ENCODE assay signal across 14 mouse cellular contexts in genomic region chr17:72881804-72882203, GRCm38 (mm10).
"Had no signal": no experiment of that assay in that cellular context is flagged by ENCODE, and none has a peak within 500 bp of the region (broad histone marks: within the 10 kb centered on the region; RNA-seq: fewer than 3 reads in every experiment).

No protein-coding gene starts in this region.

- H3K9me3 ChIP-seq: limb, embryonic 12.5 days; limb, embryonic 15.5 days; liver, embryonic 12.5 days; liver, embryonic 15.5 days had no signal

- H3K4me3 ChIP-seq: limb, embryonic 12.5 days; limb, embryonic 15.5 days; liver, embryonic 12.5 days; liver, embryonic 15.5 days had no signal

- ATAC-seq: liver, embryonic 12.5 days had no signal

- H3K4me1 ChIP-seq: limb, embryonic 12.5 days; limb, embryonic 15.5 days; liver, embryonic 12.5 days; liver, embryonic 15.5 days had no signal

- H3K36me3 ChIP-seq: limb, embryonic 12.5 days; limb, embryonic 15.5 days; liver, embryonic 12.5 days; liver, embryonic 15.5 days had no signal

- H3K4me2 ChIP-seq: limb, embryonic 12.5 days; limb, embryonic 15.5 days; liver, embryonic 12.5 days; liver, embryonic 15.5 days; midbrain, embryonic 11.5 days had no signal

- H3K27me3 ChIP-seq: limb, embryonic 12.5 days; limb, embryonic 15.5 days; liver, embryonic 12.5 days; liver, embryonic 15.5 days had no signal

- H3K27ac ChIP-seq: limb, embryonic 12.5 days; limb, embryonic 15.5 days; liver, embryonic 12.5 days; liver, embryonic 15.5 days had no signal

- H3K9ac ChIP-seq: limb, embryonic 12.5 days; limb, embryonic 15.5 days; liver, embryonic 12.5 days; liver, embryonic 15.5 days had no signal

- DNase-seq: kidney, postnatal 14 days; kidney, postnatal 4 days; left cerebral cortex, postnatal 4 days; lung, adult 2 months; lung, postnatal 14 days; lung, postnatal 4 days; midbrain, embryonic 14.5 days; thymus, adult 18-20 months; thymus, postnatal 36 days had no signal
